Mouse (Mus musculus): Measurements from ENCODE around the gene Cd28. TPM values are rescaled to one million over a fixed set of nuclear protein-coding genes. Genes with fewer than 3 reads are reported as not detected.

Gene Cd28
- polyA plus RNA-seq, 1 experiment from 2014 or later, result 0.08 TPM

- Histone ChIP-seq H3K27me3 (ENCODE audit: control insufficient read depth, insufficient read depth, low read length) (no peaks in the 10 kb centered on the region), H3K4me3 (ENCODE audit: low read depth, low read length) (no peak overlapping the region), H3K9ac (ENCODE audit: low read length) (no peak overlapping the region), H3K4me2 (ENCODE audit: low read depth, low read length, severe bottlenecking) (no peak overlapping the region), H3K9me3 (ENCODE audit: control insufficient read depth, low read length) (no peaks in the 10 kb centered on the region), H3K4me1 (replicated peaks; ENCODE audit: control insufficient read depth, insufficient read depth, low read length) (no peaks in the 10 kb centered on the region), H3K27ac (ENCODE audit: low read depth, low read length) (no peak overlapping the region), H3K36me3 (ENCODE audit: control insufficient read depth, insufficient read depth, low read length) (no peaks in the 10 kb centered on the region)
- no peak for DNase-seq (ENCODE audit: low spot score)
- no peak for ATAC-seq (replicated peaks; ENCODE audit: low FRiP score)
- 90% methylated on average over 1 of the region's 1 CpGs for WGBS
Observed at GRCm38 (mm10) chr1:60799795-60800345, 83.3 kb downstream of the Cd28 start.

- DNase-seq (ENCODE audit: low spot score), result no peak
- ATAC-seq (replicated peaks; ENCODE audit: low FRiP score), result no peak
- H3K9ac ChIP-seq (ENCODE audit: low read length), result no peak overlapping the region
- H3K4me2 ChIP-seq (ENCODE audit: low read depth, low read length, severe bottlenecking), result no peak overlapping the region
- no peaks in the 10 kb centered on the region for H3K9me3 ChIP-seq (ENCODE audit: control insufficient read depth, low read length)
- WGBS, result 93% methylated on average over 4 of the region's 4 CpGs
- H3K27ac ChIP-seq (ENCODE audit: low read depth, low read length), result no peak overlapping the region
- no peak overlapping the region for H3K4me3 ChIP-seq (ENCODE audit: low read depth, low read length)
- no peaks in the 10 kb centered on the region for H3K4me1 ChIP-seq (replicated peaks; ENCODE audit: control insufficient read depth, insufficient read depth, low read length)
- H3K36me3 ChIP-seq (ENCODE audit: control insufficient read depth, insufficient read depth, low read length), result no peaks in the 10 kb centered on the region
- H3K27me3 ChIP-seq (ENCODE audit: control insufficient read depth, insufficient read depth, low read length), result no peaks in the 10 kb centered on the region
Observed at GRCm38 (mm10) chr1:60801210-60801671, 84.6 kb downstream of the Cd28 start.

- no peaks in the 10 kb centered on the region for H3K36me3 ChIP-seq (ENCODE audit: control insufficient read depth, insufficient read depth, low read length)
- H3K27ac ChIP-seq (ENCODE audit: low read depth, low read length), result no peak overlapping the region
- ATAC-seq (replicated peaks; ENCODE audit: low FRiP score) (no peak), DNase-seq (ENCODE audit: low spot score) (no peak)
- 89% methylated on average over 4 of the region's 4 CpGs for WGBS
- no peaks in the 10 kb centered on the region for H3K27me3 ChIP-seq (ENCODE audit: control insufficient read depth, insufficient read depth, low read length)
- H3K9me3 ChIP-seq (ENCODE audit: control insufficient read depth, low read length), result no peaks in the 10 kb centered on the region
- no peak overlapping the region for H3K9ac ChIP-seq (ENCODE audit: low read length)
- H3K4me2 ChIP-seq (ENCODE audit: low read depth, low read length, severe bottlenecking), result no peak overlapping the region
- H3K4me1 ChIP-seq (replicated peaks; ENCODE audit: control insufficient read depth, insufficient read depth, low read length), result no peaks in the 10 kb centered on the region
- no peak overlapping the region for H3K4me3 ChIP-seq (ENCODE audit: low read depth, low read length)
Observed at GRCm38 (mm10) chr1:60803128-60803824, 86.7 kb downstream of the Cd28 start.

GRCm38 (mm10) chr1:60803825-60804696 is 87.5 kb downstream of the Cd28 start:
- WGBS, result 86% methylated on average over 6 of the region's 6 CpGs
- no peak for ATAC-seq (replicated peaks; ENCODE audit: low FRiP score)
- no peaks in the 10 kb centered on the region for H3K9me3 ChIP-seq (ENCODE audit: control insufficient read depth, low read length)

GRCm38 (mm10) chr1:60805178-60805577 is 88.6 kb downstream of the Cd28 start:
- no peaks in the 10 kb centered on the region for H3K4me1 ChIP-seq (replicated peaks; ENCODE audit: control insufficient read depth, insufficient read depth, low read length)
- DNase-seq (ENCODE audit: low spot score) (no peak), ATAC-seq (replicated peaks; ENCODE audit: low FRiP score) (no peak)
- H3K36me3 ChIP-seq (ENCODE audit: control insufficient read depth, insufficient read depth, low read length), result no peaks in the 10 kb centered on the region
- H3K9ac ChIP-seq (ENCODE audit: low read length), result no peak overlapping the region
- 81% methylated on average over 1 of the region's 1 CpGs for WGBS
- H3K27me3 ChIP-seq (ENCODE audit: control insufficient read depth, insufficient read depth, low read length), result no peaks in the 10 kb centered on the region
- no peaks in the 10 kb centered on the region for H3K9me3 ChIP-seq (ENCODE audit: control insufficient read depth, low read length)
- no peak overlapping the region for H3K4me3 ChIP-seq (ENCODE audit: low read depth, low read length)
- H3K27ac ChIP-seq (ENCODE audit: low read depth, low read length), result no peak overlapping the region
- H3K4me2 ChIP-seq (ENCODE audit: low read depth, low read length, severe bottlenecking), result no peak overlapping the region

More at GRCm38 (mm10) chr1:60803825-60804696, 87.5 kb downstream of the Cd28 start:
- DNase-seq (ENCODE audit: low spot score), result no peak
- no peaks in the 10 kb centered on the region for H3K27me3 ChIP-seq (ENCODE audit: control insufficient read depth, insufficient read depth, low read length)
- H3K9ac ChIP-seq (ENCODE audit: low read length), result no peak overlapping the region
- no peak overlapping the region for H3K4me3 ChIP-seq (ENCODE audit: low read depth, low read length)
- H3K36me3 ChIP-seq (ENCODE audit: control insufficient read depth, insufficient read depth, low read length), result no peaks in the 10 kb centered on the region
- H3K4me2 ChIP-seq (ENCODE audit: low read depth, low read length, severe bottlenecking), result no peak overlapping the region
- H3K4me1 ChIP-seq (replicated peaks; ENCODE audit: control insufficient read depth, insufficient read depth, low read length), result no peaks in the 10 kb centered on the region
- H3K27ac ChIP-seq (ENCODE audit: low read depth, low read length), result no peak overlapping the region

- H3K9ac ChIP-seq (ENCODE audit: low read length), result no peak overlapping the region
- DNase-seq (ENCODE audit: low spot score) (no peak), ATAC-seq (replicated peaks; ENCODE audit: low FRiP score) (no peak)
- no peak overlapping the region for H3K4me2 ChIP-seq (ENCODE audit: low read depth, low read length, severe bottlenecking)
- no peak overlapping the region for H3K27ac ChIP-seq (ENCODE audit: low read depth, low read length)
- H3K36me3 ChIP-seq (ENCODE audit: control insufficient read depth, insufficient read depth, low read length), result no peaks in the 10 kb centered on the region
- no peaks in the 10 kb centered on the region for H3K9me3 ChIP-seq (ENCODE audit: control insufficient read depth, low read length)
- no peak overlapping the region for H3K4me3 ChIP-seq (ENCODE audit: low read depth, low read length)
- WGBS, result 86% methylated on average over 1 of the region's 1 CpGs
- no peaks in the 10 kb centered on the region for H3K27me3 ChIP-seq (ENCODE audit: control insufficient read depth, insufficient read depth, low read length)
- H3K4me1 ChIP-seq (replicated peaks; ENCODE audit: control insufficient read depth, insufficient read depth, low read length), result no peaks in the 10 kb centered on the region
Observed at GRCm38 (mm10) chr1:60807748-60808147, 91.1 kb downstream of the Cd28 start.

- WGBS, result 80% methylated on average over 2 of the region's 2 CpGs
- Histone ChIP-seq H3K4me3 (ENCODE audit: low read depth, low read length) (no peak overlapping the region), H3K36me3 (ENCODE audit: control insufficient read depth, insufficient read depth, low read length) (no peaks in the 10 kb centered on the region), H3K9ac (ENCODE audit: low read length) (no peak overlapping the region), H3K9me3 (ENCODE audit: control insufficient read depth, low read length) (no peaks in the 10 kb centered on the region), H3K27me3 (ENCODE audit: control insufficient read depth, insufficient read depth, low read length) (no peaks in the 10 kb centered on the region), H3K4me1 (replicated peaks; ENCODE audit: control insufficient read depth, insufficient read depth, low read length) (no peaks in the 10 kb centered on the region), H3K27ac (ENCODE audit: low read depth, low read length) (no peak overlapping the region), H3K4me2 (ENCODE audit: low read depth, low read length, severe bottlenecking) (no peak overlapping the region)
- DNase-seq (ENCODE audit: low spot score) (no peak), ATAC-seq (replicated peaks; ENCODE audit: low FRiP score) (no peak)
Observed at GRCm38 (mm10) chr1:60808466-60808865, 91.9 kb downstream of the Cd28 start.

GRCm38 (mm10) chr1:60809166-60809565 is 92.6 kb downstream of the Cd28 start:
- Histone ChIP-seq H3K36me3 (ENCODE audit: control insufficient read depth, insufficient read depth, low read length) (no peaks in the 10 kb centered on the region), H3K4me3 (ENCODE audit: low read depth, low read length) (no peak overlapping the region), H3K4me2 (ENCODE audit: low read depth, low read length, severe bottlenecking) (no peak overlapping the region), H3K9me3 (ENCODE audit: control insufficient read depth, low read length) (no peaks in the 10 kb centered on the region), H3K4me1 (replicated peaks; ENCODE audit: control insufficient read depth, insufficient read depth, low read length) (no peaks in the 10 kb centered on the region), H3K9ac (ENCODE audit: low read length) (no peak overlapping the region), H3K27ac (ENCODE audit: low read depth, low read length) (no peak overlapping the region), H3K27me3 (ENCODE audit: control insufficient read depth, insufficient read depth, low read length) (no peaks in the 10 kb centered on the region)
- DNase-seq (ENCODE audit: low spot score) (no peak), ATAC-seq (replicated peaks; ENCODE audit: low FRiP score) (no peak)
- WGBS, result 91% methylated on average over 12 of the region's 12 CpGs

Data from forebrain, embryonic 11.5 days (tissue).